Mouse (Mus musculus): ENCODE data around the gene Mamdc2.

GRCm38 (mm10) chr19:23299987-23300386 lies 148.3 kb downstream of the Mamdc2 start:
- TF ChIP-seq CTCF (IDR thresholded peaks at IDR 0.05; ENCODE audit: low read depth) (no peak), EP300 (IDR thresholded peaks at IDR 0.05; ENCODE audit: low read depth) (no peak)
